Mouse (Mus musculus) liver, adult (tissue): ENCODE data around the gene Kcnj5.

Experiments
- GATA4 ChIP-seq: IDR thresholded peaks from 2 replicates; pipeline ENCODE4 v1.6.1; 2014; ENCODE audit warnings: mild to moderate bottlenecking, low read length; ENCODE audit not compliant: insufficient replicate concordance

Kcnj5 gene

GRCm38 (mm10) chr9:32280456-32280855 lies 63.7 kb downstream of the Kcnj5 start:
- TF ChIP-seq GATA4, result no peak

GRCm38 (mm10) chr9:32279789-32280188 lies 64.4 kb downstream of the Kcnj5 start:
- no peak for TF ChIP-seq GATA4

- no peak for TF ChIP-seq GATA4
Measured at GRCm38 (mm10) chr9:32278052-32278451, 66.1 kb downstream of the Kcnj5 start.

GRCm38 (mm10) chr9:32271896-32272444 lies 72.2 kb downstream of the Kcnj5 start:
- TF ChIP-seq GATA4, result no peak
